Comparison of ENCODE assay signal across 8 mouse cellular contexts in the genomic region with DNA sequence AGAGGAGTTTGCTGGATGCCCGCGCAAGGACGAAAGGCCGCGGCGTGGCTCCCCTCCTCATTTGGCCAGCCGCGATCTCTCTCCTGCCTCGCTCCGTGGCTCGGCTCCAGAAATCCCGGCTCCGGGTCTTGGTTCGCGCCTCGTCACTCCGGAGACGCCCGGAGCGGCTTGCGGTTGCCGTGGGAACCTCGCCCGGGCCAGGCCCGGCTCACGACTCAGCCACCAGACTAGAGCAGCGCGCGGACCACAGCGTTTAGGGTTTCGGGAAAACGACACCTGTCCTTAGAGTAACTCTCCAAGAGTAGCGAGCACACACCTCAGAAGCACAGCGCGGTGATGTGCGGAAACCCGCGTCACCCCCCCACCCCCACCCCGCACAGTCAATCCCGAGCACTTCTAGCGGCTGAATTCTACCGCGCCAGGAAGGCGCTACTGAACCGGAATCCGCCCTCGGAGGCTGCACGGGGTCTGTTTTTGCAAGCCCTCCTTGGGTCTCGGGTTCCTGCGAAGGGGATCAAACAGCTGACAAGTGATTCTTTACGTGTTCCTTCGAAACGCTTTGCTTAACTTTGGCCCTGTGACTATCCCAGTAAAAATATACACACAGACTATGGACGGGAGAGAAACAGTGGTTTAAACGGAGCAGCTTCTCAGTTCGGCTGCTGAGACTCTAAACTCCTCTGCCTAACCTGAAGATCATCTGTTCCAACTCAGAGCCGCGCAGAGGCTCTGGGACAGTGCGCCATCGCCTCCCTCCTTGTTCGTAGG. TPM values are rescaled to one million over a fixed set of nuclear protein-coding genes. Genes with fewer than 3 reads are reported as not detected.
DNase-seq lines count a peak whose midpoint lies in the region; ATAC-seq lines count a peak whose summit lies in the region.

No protein-coding gene starts in this region.

- H3K4me1 ChIP-seq in lung, embryonic 15.5 days = peaks cover 20% of the 10 kb centered on the region

- peaks cover 92% of the 10 kb centered on the region for H3K27me3 ChIP-seq in lung, embryonic 15.5 days

- peak; percentile 59; the same call in 1 of the 2 replicates for ATAC-seq in frontal cortex, adult (ENCODE audit: low TSS enrichment)
- peak; percentile 65; the same call in 1 of the 2 replicates for ATAC-seq in lung, embryonic 15.5 days (ENCODE audit: borderline replicate concordance, extremely low read depth, low FRiP score, low TSS enrichment)

- H3K9me3 ChIP-seq in lung, embryonic 15.5 days = no peaks in the 10 kb centered on the region

- WGBS in lung, embryonic 15.5 days = 2% methylated on average over 61 of the region's 61 CpGs

- peak; percentile 74 for DNase-seq in NIH3T3 (ENCODE audit: low read depth)
- DNase-seq in cerebellum, adult 9-10 months = peak; percentile 58
- peak; percentile 93 for DNase-seq in heart, postnatal 4 days
- peak; percentile 74 to 81 for DNase-seq in layer of hippocampus, adult 8-10 months (ENCODE audit: low spot score in 2 of 2)
- peak; percentile 88 for DNase-seq in ovary, postnatal 36 days (ENCODE audit: low spot score)
- DNase-seq in urinary bladder, postnatal 36 days (ENCODE audit: low spot score in 2 of 2) = peak; percentile 74 to 82

- peak overlapping the region; percentile 83 for H3K4me2 ChIP-seq in lung, embryonic 15.5 days

- H3K4me3 ChIP-seq in lung, embryonic 15.5 days = peak overlapping the region; percentile 40

- H3K36me3 ChIP-seq in lung, embryonic 15.5 days = no peaks in the 10 kb centered on the region

- no peak overlapping the region for H3K27ac ChIP-seq in lung, embryonic 15.5 days

- no peak overlapping the region; the same call in 1 of the 2 replicates for H3K9ac ChIP-seq in lung, embryonic 15.5 days

RNA-seq across cellular contexts. Expression of gene Kdelr3, which starts 4.5 kb away (rescaled TPM):
- 10 to 100 TPM; 25.4 to 25.6 TPM for total RNA-seq in heart, postnatal 4 days (2021)
- total RNA-seq in layer of hippocampus, adult 8-10 months (2022) = under 1 TPM in 3 of 4 experiments, not detected in 1; 0.23 to 0.45 (median 0.32) TPM
- polyA plus RNA-seq in lung, embryonic 15.5 days (2015; fragmentation: Nextera tagmentation; extraction: Ambion mirVana) = 89.6 and 91.0 TPM in 2 replicates

RNA-seq across cellular contexts. Expression of gene Kcnj4, which starts 6.7 kb away (rescaled TPM):
- total RNA-seq in heart, postnatal 4 days (2021) = 1 to 10 TPM; 1.3 to 1.7 TPM
- total RNA-seq in layer of hippocampus, adult 8-10 months (2022) = 10 to 100 TPM; 81.3 to 98.0 (median 88.7) TPM
- polyA plus RNA-seq in lung, embryonic 15.5 days (2015; fragmentation: Nextera tagmentation; extraction: Ambion mirVana) = 0.09 TPM in 1 of 2 replicates, not detected in the other

RNA-seq across cellular contexts. Expression of gene Ddx17, which starts 34.8 kb away (rescaled TPM):
- 100 to 1,000 TPM; 221 to 226 TPM for total RNA-seq in heart, postnatal 4 days (2021)
- total RNA-seq in layer of hippocampus, adult 8-10 months (2022) = 100 to 1,000 TPM; 307 to 352 (median 330) TPM
- 48.3 and 53.9 TPM in 2 replicates for polyA plus RNA-seq in lung, embryonic 15.5 days (2015; fragmentation: Nextera tagmentation; extraction: Ambion mirVana)

RNA-seq across cellular contexts. Expression of gene Csnk1e, which starts 56.4 kb away (rescaled TPM):
- 100 to 1,000 TPM in 1 of 2 experiments, 10 to 100 TPM in 1; 99.6 to 108 TPM for total RNA-seq in heart, postnatal 4 days (2021)
- 100 to 1,000 TPM; 112 to 137 (median 123) TPM for total RNA-seq in layer of hippocampus, adult 8-10 months (2022)
- 97.2 and 99.0 TPM in 2 replicates for polyA plus RNA-seq in lung, embryonic 15.5 days (2015; fragmentation: Nextera tagmentation; extraction: Ambion mirVana)

Comparison
In these comparisons a context has a peak if more than half of its experiments do, and no peak if none do; other contexts are left out.
1. RNA of gene Kdelr3, which starts 4.5 kb away (total RNA-seq): 25.4 to 25.6 TPM in heart, postnatal 4 days; 0.23 to 0.45 TPM in layer of hippocampus, adult 8-10 months; every median in the first group is over 10 times any median in the second.
2. RNA of gene Kcnj4, which starts 6.7 kb away (total RNA-seq): 81.3 to 98.0 TPM in layer of hippocampus, adult 8-10 months; 1.3 to 1.7 TPM in heart, postnatal 4 days; every median in the first group is over 10 times any median in the second.
3. Peak in every context shown above with its lines, with median percentiles within 50 percentile points of each other: DNase-seq.